Mouse (Mus musculus) frontal cortex, postnatal 14 days (tissue): ENCODE measurements around the gene Egln3.

ENCODE experiments used
- DNase-seq, 2 experiments: peaks; one replicate each; pipeline ENCODE4 v3.0.0; 2022; ENCODE audit warnings: low spot score in 2 of 2

The Egln3 gene

DNA sequence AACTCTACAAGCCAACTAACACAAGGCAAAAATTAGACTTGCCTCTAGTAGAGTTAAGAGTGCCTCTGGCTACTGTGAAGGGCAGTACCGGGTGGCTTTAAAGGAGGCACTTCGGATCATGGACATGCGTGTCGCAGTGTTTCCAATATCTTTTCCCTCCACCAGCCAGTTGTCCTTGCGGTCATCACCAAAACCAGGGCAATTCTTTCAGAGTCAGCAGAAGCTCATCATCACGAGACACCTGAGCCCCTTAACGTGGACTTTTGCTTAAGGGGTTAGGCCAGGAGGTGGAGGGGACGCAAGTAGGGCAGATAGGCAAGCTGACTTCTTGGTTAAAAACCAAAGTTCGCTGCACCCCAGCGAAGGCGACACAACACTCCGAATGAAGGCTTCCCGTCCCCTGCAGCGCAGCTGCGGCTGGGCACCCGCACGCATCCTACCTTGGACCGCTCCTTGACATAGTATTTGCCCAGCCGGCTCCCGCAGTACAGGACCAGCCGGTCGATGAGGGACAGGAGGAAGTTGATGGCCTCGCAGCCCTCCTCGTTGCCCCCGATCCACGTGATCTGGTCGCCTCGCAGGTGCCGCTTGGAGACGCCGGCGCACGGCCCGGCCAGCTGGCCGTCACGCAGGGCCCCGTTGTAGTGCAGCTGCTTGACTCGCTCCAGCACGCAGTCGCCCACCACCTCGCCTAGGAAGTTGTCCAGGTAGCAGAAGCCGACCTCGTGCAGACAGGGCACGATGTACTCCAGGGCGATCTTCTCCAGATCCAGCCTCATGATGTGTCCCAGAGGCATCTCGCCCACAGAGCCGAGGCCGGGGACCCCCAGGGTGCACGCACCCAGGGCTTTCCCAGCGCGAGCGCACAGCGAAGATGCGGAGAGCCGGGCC, 650 bp downstream of the Egln3 start:
- peak in 1 of 2 experiments; percentile 23 for DNase-seq

DNA sequence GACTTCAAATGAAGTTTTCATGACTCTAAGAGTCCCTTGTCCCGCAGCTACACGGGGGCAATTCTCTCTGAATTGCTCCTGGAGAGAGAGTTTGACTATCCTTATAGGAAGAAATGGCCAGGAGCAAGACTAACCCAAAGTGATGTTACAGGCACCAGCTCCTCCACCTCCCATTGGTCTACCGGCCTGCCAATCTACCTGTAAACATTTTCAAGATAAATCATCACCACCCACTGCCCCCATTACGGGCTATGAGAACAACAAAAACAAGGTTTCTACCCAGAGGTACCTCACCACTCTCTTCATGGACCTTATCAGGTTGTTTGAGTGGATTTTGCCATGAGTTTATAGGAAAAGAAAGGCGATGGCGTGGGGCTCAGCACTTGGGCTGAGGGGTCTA, 1.4 kb downstream of the Egln3 start:
- DNase-seq, result no peak

DNA sequence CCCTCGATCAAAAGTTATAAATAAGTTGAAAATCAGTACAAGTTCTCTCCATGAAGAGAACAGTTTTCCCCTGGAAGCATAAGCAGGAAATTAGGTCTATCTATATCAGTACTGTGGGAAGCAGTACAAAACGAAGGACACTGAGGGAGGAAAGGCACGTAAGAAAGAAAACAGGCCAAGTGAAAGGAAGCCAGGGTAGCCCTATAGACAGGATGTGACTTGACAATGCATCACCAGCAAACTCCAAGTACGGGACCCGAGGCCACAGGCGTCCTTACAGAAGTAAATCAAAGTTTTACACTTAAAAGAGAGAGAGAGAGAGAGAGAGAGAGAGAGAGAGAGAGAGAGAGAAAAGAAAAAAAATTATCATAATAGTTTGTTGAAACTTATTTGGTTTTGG, 2.8 kb downstream of the Egln3 start:
- no peak for DNase-seq

DNA sequence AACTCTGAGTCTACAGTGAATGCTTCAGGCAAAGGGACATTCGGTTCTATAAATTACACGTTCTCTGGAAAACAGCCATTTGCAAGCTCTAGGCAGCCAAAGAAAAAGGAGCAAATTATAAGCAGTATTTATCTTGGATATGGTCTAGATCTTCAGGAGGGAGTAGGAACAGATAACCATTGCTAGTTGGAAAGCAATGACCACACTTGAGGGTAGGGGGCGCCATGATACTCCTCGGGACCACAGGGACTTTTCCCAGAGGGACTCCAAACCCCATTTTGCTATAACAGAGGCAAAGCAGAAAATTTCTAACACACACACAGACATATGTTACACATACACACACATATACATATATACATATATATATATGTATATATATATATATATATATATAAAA, 3.5 kb downstream of the Egln3 start:
- DNase-seq, result no peak

DNA sequence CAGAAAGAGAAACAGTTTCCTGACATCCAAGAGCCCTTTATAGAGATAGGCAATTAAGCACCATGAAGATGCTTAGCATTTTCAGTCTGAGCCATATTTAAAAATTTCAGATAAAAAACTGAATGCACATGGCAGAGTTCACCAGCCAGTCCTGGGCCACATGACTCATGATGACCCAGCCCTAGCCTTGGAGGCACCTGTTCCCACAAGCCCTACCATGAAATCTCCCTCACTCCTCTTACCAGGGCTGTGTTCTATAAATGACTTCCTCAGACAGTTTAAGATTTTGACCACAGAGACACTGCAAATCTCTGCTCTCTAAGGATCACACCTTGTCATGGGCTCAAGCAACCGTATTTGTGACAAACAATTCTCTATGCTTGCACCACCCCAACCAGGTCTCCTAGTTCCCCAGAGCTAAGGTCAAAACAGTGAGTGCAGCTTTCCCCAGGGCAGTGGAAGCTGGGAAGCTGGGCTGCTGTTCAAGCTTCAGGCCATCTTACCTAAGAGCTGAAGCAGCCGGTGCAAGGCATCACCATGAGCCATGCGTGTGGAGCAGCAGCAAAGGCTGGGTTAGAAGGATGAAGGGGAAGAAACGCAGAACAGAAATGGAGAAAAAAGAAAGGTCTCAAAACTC, 5.3 kb downstream of the Egln3 start:
- DNase-seq, result no peak

DNA sequence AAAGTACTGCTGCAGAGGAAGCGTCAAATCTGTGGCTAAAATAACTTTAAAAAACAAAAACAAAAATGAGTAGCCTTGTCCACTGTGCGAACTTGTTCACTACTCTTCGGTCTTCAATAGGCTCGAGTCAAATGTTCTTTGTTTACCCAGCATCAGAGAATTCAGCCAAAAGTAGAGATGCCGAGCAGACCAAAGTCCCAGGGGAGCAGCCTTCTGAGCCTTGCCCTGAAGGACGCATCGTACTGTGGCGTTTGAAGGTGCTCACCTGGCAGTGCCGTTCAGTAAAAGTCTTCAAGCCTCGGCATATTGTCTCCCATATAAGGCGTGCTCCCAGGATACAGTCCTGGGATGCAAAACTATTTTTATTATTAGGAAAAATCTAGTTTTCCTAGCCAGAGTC, 5.8 kb downstream of the Egln3 start:
- no peak for DNase-seq

DNA sequence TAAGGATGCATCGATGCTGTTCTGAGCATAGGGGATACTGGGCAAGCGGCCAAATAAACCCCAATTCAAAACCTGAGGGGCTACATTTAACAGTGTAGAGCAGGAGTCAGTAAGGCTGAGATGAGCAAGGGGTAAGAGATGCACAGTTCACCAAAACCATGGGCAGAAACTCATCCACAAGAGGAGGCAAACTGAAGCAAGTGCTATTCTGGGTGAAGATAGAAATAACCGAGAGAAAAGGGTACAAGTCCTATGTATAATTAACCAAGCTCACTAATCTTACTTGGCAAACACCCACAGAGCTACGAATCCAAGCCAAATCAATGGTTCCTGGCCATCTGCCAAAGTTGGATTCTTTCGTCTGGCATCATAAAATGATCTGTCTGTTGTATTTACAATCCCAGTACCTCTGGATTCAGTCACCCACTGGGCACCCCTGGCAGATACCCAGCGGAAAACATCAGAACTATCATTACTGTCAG, 6.3 kb downstream of the Egln3 start:
- no peak for DNase-seq

DNA sequence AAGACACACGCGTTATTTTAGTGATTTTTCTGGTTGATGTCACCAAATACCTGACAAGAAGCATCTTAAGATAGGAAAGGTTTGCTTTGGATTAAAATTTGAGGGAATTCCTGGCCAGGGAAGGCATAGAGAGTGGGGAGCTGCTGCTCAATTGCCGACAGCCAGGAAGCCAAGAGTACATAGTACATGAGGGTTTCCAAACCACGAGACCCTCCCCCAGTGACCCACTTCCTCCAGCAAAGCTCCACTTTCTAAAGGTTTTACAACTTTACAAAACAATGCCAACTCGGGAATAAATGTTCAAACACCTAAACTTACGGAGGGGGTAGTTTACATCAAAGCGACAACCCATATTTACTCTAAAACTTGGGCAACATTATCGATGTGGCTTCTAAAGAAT, 6.8 kb downstream of the Egln3 start:
- no peak for DNase-seq

DNA sequence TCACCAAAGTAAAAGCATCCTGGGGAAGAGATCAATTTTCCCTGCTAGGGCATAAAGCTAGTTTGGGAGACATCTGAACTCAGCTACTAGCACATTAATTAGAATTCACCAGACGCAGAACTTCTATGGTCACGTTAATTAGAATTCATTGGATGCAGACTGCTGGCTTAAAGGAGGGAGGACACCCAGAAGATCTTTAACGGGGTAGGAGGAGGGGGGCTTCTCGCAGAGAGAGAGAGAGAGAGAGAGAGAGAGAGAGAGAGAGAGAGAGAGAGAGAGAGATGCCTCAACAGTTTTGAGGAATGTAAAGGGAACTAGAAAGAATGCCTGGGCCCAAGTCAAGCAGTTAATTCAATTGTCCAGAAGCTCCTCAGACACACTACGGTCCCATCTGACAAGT, 9.5 kb downstream of the Egln3 start:
- no peak for DNase-seq

DNA sequence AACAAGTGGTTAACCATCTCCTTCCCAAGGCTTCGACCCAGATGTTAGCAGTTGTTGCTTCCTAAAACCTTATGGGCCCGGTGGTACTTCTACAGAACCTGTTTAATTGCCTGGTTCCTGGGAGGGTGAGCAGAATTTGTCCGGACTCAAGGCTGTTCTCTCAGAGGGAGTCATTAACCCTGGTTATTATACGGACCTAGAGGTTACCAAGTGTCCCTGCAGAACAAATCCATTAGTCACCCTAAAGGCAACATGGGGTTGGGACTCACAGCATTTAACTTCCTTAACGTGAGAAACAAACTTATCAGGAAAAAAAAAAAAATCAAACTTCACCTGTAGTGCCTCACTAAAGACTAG, 11.4 kb downstream of the Egln3 start:
- DNase-seq, result no peak

DNA sequence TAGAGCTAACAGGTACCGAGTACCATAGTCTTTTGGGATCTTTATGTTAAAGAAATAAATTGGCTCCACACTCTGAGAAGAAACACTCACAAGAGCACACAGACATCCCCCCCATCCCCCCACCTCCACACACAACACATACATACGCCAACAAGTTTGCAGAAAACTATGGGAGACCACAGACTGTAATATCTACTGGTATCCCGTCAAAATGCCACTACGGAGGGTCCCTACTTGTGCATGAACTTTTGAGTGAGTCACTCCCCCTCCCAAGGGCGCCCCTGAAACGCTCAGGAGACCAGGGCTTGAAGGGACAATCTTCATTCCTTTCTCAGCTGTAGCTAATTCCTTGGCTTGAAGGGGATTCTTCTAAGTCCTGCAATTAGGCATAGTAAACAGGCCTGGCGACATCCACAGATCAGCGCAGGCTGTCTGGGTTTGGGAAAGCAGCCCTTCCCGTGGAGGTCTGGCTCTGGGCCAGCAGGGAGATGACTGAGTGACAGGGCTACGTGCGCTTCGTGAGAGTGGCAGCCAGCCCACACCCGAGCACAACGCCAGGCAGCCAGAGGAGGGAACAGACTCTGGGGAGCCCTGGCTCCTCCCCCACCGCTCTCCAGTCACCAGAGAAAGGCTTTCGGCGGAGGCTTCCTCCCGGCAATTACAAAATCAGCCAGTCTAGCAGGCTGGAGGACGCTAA, 11.9 kb downstream of the Egln3 start:
- DNase-seq, result peak; percentile 64 to 71

DNA sequence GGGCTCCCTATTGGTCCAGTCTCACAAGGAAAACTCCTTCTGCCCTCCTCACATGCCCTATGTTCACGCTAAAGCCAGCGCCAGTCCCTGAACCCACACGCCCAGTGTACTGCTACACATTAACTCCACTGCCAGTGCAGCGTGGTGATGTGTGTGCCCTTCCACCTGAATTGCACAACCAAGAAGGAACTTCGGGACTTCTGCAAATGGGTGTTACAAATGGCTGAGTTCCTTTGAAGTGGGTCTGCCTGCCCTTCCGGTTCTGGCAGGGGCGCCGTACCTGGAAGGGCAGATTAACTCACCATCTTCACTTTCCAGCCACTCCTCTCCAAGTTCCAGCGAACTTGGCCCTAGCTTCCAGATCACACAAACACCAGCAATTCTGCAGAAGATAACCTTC, 12.5 kb downstream of the Egln3 start:
- DNase-seq, result no peak

DNA sequence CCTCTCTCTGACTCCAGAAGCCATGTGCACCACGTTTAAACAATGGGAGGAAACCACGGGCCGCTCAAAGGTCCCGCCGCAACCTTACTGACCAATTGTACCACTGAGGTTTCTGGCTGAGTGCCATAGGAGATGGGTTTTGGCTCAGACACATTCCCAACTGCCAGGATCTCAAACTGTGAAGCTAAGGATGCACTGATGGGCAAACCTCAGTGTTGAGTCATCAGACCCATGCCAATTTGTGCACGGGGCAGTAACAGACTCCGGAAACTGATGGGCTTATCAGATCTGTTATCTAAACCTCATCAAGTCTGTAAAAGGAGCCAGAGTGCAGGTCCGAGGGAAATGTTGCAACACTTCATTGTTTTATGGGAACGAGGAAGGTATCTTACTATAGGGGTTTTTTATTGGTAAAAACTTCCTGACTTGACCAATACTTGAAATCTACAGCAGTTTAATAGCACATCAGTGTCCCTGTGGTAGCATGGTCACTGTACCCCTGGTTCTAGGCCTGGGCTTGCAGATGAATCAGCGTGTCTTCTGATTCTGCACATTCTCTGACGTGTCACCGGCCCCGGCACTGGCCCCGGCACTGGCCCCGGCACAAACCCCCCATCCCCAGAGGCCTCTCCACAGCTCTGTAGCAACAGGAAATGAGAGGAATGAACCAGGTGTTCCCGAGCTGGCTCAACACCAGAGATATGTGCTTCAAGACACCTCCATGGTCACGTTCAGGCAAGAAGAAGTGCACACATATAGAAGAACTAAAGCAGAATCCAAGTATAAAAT, 15.7 kb downstream of the Egln3 start:
- DNase-seq, result no peak

DNA sequence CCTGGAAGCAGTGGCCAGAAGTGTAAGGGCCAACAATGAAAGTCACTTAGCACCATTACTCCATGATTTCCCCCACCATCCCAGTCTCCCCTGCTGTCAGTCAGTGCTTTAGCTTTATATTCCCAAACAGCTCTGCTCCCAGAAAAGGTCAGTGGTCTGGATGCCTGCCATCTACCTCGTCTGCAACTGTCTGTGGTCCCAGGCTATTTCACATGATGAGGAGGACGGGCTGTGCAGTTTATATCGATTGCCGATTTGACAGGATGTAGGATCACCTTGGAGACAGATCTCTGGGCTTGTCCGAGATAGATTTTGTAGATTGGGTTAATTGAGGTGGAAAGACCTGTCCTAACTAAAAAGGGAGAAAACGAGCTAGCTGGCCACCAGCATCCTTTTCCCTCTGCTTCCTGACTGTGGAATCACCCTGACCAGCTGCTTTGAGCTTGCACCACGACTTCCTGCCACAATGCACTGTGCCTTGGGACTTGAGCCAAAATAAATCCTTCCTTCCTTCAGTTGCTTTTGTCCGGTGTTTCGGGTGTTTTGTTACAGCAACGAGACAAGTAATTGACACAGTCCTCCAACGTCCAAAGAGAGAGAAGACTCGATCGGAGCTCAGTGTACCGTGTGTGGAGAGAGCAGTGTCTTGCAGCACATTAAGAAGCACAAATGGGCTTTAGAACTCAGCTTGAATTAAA, 16.6 kb downstream of the Egln3 start:
- no peak for DNase-seq

DNA sequence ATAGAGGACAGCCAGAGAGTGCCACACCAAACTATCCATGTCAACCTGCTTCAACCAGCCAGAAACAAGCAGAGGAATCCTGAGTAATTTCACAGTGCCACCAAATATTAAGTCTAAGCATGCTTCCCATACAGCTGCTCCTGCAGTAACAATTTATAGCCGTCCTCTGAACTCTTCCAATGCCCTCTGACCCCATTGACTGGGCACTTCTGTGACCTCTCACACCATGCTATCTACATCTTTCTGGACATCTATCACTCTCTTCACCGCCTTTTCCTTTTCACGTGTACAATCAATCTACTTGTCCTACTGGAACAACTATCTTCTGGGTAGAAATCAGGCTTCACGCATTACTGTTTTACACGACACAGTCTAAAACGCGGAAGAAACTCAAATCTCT, 19.4 kb downstream of the Egln3 start:
- DNase-seq, result no peak

DNA sequence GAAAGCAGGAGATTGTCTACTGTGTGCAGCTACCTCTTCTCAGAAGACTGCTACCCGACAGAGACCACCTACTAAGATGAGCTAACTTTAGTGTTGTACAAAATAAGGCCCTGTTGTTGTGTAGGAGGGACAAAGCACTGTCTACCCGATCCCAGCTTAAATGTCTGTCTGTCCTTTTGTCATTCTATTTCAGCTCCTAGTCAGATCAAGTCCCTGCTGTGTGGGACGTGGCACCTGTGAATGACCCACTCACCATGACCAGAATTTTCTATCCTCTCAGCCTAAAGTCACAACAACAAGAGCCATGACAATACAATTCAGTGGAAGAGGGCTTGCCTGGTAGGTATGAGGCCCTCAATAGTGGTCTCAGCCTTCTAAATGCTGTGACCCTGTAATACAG, 25.3 kb downstream of the Egln3 start:
- no peak for DNase-seq

DNA sequence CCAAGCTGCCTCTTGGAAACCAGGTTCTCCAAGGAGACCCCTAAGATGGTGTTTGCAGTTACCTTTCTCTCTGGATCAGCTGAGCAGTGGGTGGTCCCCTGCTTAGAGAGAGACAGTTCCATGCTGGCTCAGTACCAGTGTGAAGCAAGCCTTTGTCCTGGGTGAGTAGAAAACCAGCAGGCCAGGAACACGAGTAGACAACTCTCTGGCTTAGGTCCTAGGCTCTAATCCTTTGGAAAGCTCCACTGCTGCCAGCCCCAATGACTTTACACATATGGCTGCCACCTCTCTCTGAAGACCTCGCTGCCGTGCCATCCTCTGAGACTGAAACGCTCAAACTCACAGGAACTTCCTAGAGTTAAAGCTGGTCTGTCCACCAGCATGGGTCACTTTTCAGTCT, 34.9 kb downstream of the Egln3 start:
- DNase-seq, result no peak

DNA sequence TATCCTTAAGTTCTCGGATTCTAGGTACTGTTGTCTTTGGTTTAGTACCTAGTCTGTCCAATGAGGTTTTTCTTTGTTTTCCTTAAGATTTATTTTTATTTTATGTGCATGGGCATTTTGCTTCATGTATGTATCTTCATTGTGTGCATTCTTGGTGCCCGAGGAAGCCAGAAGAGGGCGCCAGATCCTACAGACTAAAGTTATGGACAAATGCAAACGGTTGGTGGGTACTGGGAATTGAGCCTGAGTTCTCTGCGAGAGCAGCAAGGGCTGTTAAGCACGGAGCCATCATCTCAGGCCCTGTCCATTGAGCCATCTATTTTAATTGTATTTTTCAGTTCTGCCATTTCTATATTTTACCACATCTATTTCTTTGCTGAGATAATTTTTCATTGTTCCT, 35.9 kb downstream of the Egln3 start:
- no peak for DNase-seq

DNA sequence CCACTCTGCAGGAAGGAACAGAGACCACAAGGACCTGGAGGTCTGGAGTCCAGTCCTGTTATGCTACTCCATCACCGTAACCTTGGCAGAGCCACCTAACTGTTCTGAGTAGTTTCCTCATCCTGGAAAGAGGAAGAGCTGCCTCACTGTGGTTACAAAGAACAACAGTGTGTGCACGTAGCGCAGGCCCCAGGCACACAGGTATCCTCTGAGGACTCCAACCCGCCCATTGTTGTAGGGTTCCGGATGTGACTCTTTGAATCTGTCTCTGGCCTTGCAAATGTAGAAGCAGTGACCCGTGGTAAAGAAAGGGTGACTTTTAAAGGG, 39.0 kb downstream of the Egln3 start:
- no peak for DNase-seq

DNA sequence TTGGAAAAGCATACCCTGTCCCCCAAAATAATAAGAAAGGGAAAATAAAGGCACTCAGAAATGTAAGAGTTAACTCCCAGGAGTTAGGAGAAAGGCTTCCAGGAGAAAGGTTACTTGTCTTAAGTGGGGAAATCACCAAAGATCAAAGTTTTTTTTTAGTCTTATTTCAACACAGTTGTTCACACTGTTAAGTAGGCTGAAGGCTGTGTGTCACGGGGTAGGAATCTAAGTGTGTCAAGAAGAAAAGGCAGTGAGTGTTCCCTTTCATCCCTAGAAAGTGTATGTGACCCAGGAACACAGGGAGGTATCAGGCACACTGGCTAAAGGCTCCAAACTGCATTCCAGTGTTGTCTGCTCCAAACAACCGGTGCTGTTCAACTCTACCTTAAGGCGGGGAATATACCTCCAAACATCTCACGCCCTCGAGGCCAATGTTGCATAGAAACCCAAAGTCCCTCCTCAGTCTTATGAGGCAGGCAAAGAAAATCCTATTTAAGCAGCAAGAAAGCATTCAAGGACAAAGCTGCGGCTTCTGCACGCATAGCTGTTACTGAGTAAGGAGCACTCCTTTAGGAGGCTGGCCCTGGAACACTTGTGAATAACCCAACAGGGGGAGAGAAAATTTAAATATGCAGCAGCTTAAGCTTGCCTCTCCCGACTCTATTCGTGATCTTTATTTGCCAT, 39.5 kb downstream of the Egln3 start:
- no peak for DNase-seq

DNA sequence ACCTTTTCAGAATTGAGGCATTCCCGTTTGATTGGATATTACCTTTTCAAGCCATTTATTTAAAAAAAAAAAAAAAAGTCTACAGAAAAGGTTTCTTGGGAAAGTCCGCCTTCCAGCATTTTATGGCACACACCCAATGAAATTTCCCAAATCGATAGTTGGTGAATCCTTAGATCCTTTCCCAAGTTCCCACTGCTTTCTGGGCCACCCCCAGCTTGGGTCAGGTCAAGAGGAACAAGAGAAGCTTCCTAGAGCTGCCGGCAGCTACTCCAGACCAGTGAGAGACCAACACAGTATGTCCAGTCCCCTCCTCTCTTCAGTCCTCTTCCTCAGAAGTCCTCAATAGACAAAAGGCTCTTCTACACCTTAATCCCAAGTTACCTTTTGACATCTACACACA, 40.5 kb downstream of the Egln3 start:
- DNase-seq, result no peak
